Mouse (Mus musculus) gastrocnemius, postnatal 10 days (tissue): ENCODE data around the gene Gnb1l. TPM values are rescaled to one million over a fixed set of nuclear protein-coding genes. Genes with fewer than 3 reads are reported as not detected.

ENCODE experiments used
- DNase-seq: peaks from one replicate; pipeline ENCODE4 v3.0.0; 2021; ENCODE audit warnings: mixed read lengths
- total RNA-seq, 2 experiments: library from RNA; stranded (reverse); gene quantifications; 2 replicates each; pipeline ENCODE4 v1.2.3; 2021

Gene Gnb1l
- total RNA-seq, 2 experiments from 2014 or later, result 4.3 to 4.6 TPM

- DNase-seq, result no peak
Measured at GRCm38 (mm10) chr16:18587847-18588737, 89.6 kb downstream of the Gnb1l start.

- no peak for DNase-seq
Measured at GRCm38 (mm10) chr16:18588738-18589055, 90.2 kb downstream of the Gnb1l start.

GRCm38 (mm10) chr16:18589080-18589621, 90.6 kb downstream of the Gnb1l start:
- no peak for DNase-seq

- DNase-seq, result no peak
Measured at GRCm38 (mm10) chr16:18589804-18590790, 91.6 kb downstream of the Gnb1l start, which contains the start of gene Tbx1. Gene Tbx1, minus strand, starts transcription at chr16:18590671.

- no peak for DNase-seq
Measured at GRCm38 (mm10) chr16:18591047-18592018, 92.8 kb downstream of the Gnb1l start.

- DNase-seq, result no peak
Measured at GRCm38 (mm10) chr16:18593930-18594329, 95.4 kb downstream of the Gnb1l start.

- DNase-seq, result no peak
Measured at GRCm38 (mm10) chr16:18596255-18596654, 97.7 kb downstream of the Gnb1l start.

GRCm38 (mm10) chr16:18598006-18598405, 99.5 kb downstream of the Gnb1l start:
- DNase-seq, result no peak

GRCm38 (mm10) chr16:18601447-18601846, 102.9 kb downstream of the Gnb1l start:
- DNase-seq, result no peak

- peak; percentile 71 for DNase-seq
Measured at GRCm38 (mm10) chr16:18604267-18604701, 105.8 kb downstream of the Gnb1l start.

- DNase-seq, result no peak
Measured at GRCm38 (mm10) chr16:18605705-18606104, 107.2 kb downstream of the Gnb1l start.

- DNase-seq, result peak; percentile 60
Measured at GRCm38 (mm10) chr16:18608226-18608625, 109.7 kb downstream of the Gnb1l start.

- DNase-seq, result no peak
Measured at GRCm38 (mm10) chr16:18609099-18609498, 110.6 kb downstream of the Gnb1l start.

- DNase-seq, result no peak
Measured at GRCm38 (mm10) chr16:18611752-18612151, 113.2 kb downstream of the Gnb1l start.

GRCm38 (mm10) chr16:18613301-18613700, 114.8 kb downstream of the Gnb1l start:
- DNase-seq, result no peak

Other genes with a start within 250 kb of the Gnb1l start
- 10 to 100 TPM; 52.4 to 72.0 TPM for gene Ranbp1, start 250.0 kb upstream of the Gnb1l start, total RNA-seq
- not detected for gene Gm49776, start 240.4 kb upstream of the Gnb1l start, total RNA-seq
- gene Dgcr8, start 209.5 kb upstream of the Gnb1l start, total RNA-seq, result 10 to 100 TPM; 23.6 to 33.4 TPM
- 10 to 100 TPM; 11.9 to 12.6 TPM for gene Tango2, start 150.6 kb upstream of the Gnb1l start, total RNA-seq
- gene Arvcf, start 150.5 kb upstream of the Gnb1l start, total RNA-seq, result 10 to 100 TPM; 16.4 to 27.9 TPM
- 10 to 100 TPM; 12.9 to 13.6 TPM for gene Txnrd2, start 72.3 kb upstream of the Gnb1l start, total RNA-seq
- gene Comt, start 71.9 kb upstream of the Gnb1l start, total RNA-seq, result 10 to 100 TPM; 44.1 to 47.3 TPM
- gene Rtl10, start 188 bp downstream of the Gnb1l start, total RNA-seq, result 1 to 10 TPM; 3.9 to 5.2 TPM
- gene Tbx1, start 92.0 kb downstream of the Gnb1l start, total RNA-seq, result 1 to 10 TPM; 2.3 to 5.5 TPM
- gene Gp1bb, start 123.7 kb downstream of the Gnb1l start, total RNA-seq, result not detected
- 1 to 10 TPM; 1.6 to 3.6 TPM for gene Gm49601, start 127.7 kb downstream of the Gnb1l start, total RNA-seq
- 10 to 100 TPM in 1 of 2 experiments, 1 to 10 TPM in 1; 7.9 to 15.7 TPM for gene Sept5, start 131.2 kb downstream of the Gnb1l start, total RNA-seq